Mouse (Mus musculus) cerebellum, adult 9-10 months (tissue): Measurements from ENCODE around the gene Fam69b.

Experiments
- DNase-seq: peaks from one replicate; pipeline ENCODE4 v3.0.0; 2022

The Fam69b gene

DNA sequence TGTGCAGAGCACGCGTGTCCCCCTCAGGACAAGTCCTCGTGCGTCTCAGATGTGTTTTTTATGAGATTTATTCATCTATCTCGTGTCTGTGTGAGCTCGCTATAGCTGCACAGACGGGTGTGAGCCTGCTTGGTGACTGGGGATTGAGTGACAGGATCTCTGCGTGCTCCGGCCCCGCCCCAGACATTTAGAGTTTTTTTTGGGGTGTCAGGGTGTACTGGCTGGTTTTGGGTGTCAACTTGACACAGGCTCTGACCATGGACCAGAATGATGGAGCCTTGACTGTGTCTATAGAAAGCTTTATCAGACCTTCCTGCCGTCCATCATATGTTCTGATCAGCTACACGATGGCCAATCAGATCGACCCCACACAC, 34.2 kb downstream of the Fam69b start:
- no peak for DNase-seq

DNA sequence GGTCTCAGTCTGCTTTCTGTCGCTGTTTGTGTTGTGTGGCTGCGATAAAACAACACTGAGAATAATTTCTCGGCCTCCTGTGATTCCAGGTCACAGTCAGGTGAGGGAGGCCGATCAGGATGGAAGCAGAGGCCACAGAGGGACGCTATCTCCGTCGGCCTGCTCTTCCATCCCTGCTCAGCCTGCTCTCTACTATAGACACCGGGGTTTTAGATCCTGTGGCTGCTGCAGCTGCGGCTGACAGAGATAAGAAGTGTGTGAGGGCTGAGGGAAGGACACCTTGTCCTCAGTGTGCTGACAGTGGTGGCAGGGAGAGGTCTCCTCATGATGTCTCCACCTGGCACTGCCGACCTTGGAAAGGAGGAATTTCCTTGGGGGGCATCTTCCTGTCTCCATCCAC, 34.9 kb downstream of the Fam69b start:
- no peak for DNase-seq

GRCm38 (mm10) chr2:26663551-26663950, 35.3 kb downstream of the Fam69b start:
- peak; percentile 20 for DNase-seq

GRCm38 (mm10) chr2:26668746-26669145, 40.5 kb downstream of the Fam69b start:
- no peak for DNase-seq

DNA sequence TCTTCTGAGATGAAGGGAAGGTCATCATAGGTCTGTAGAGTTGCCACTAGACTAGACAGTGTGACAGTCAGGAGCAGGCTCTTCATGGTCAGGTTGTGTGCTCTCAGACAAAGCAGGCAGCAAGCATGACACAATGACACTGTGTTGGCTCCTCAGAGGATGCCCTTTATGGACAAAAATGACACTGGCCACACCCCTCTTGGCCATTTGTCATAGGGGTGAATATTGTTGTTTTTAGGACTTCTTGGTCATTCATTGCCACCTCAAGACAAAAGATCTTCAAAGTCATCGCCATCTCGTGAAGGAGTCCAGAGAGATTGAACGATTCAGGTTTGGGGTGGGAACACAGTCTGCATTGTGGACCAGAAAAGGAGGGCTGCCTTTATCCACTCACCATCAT, 42.9 kb downstream of the Fam69b start, which contains the start of gene Lcn4:
Gene Lcn4, minus strand, starts transcription at position 101 of the 400 bp plus-strand sequence.
- DNase-seq = no peak
